Mouse (Mus musculus): ENCODE measurements around the gene Pfn1.

- TF ChIP-seq CTCF (IDR thresholded peaks at IDR 0.05; ENCODE audit: low read depth, low read length) (no peak), POLR2A (IDR thresholded peaks at IDR 0.05; ENCODE audit: insufficient read depth, low read length) (no peak)
Observed at GRCm38 (mm10) chr11:70701221-70701955, 46.9 kb upstream of the Pfn1 start.

Data from ES-Bruce4 (cell line).